In the genomic region with DNA sequence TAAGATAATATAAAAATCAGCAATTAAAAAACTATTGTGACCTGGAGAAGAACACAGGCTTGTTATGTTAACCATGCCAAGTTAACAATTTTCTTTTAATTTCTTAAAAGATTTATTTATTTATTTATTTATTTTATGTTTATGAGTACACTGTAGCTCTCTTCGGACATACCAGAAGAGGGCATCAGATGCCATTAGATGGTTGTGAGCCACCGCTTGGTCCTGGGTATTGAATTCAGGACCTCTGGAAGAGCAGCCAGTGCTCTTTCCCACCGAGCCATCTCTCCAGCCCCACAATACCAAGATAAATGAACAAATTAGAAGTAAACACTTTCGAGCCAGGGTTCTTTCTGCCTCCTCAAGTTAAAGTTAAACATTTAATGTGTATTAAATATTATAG, we compare ENCODE assay signal across 34 mouse cellular contexts. TPM values are rescaled to one million over a fixed set of nuclear protein-coding genes. Genes with fewer than 3 reads are reported as not detected.
DNase-seq lines count a peak whose midpoint lies in the region; ATAC-seq and TF ChIP-seq lines count a peak whose summit lies in the region.
"Had no signal": no experiment of that assay in that cellular context is flagged by ENCODE, and none has a peak within 500 bp of the region (broad histone marks: within the 10 kb centered on the region; RNA-seq: fewer than 3 reads in every experiment).

No protein-coding gene starts in this region.

- dilution Hi-C loops in CH12.LX (cut with MboI; ENCODE audit: extremely low pct_ligation_motif_present, extremely low pct_unique_long_range_greater_than_20kb, low sequenced_read_pairs): no loop called here

- in situ Hi-C loops in CH12.LX (cut with MboI; ENCODE audit: low pct_ligation_motif_present, low pct_unique_long_range_greater_than_20kb, low sequenced_read_pairs): no loop called here

- no peaks in the 10 kb centered on the region for H3K4me1 ChIP-seq in lung, postnatal 0 days (ENCODE audit: insufficient read depth, low read depth, low read length)
- H3K4me1 ChIP-seq in CH12.LX (ENCODE audit: control insufficient read depth in 1 of 2, insufficient read depth in 2 of 2): no peaks in the 10 kb centered on the region
- H3K4me1 ChIP-seq: heart, embryonic 12.5 days; hindbrain, embryonic 13.5 days; limb, embryonic 15.5 days; midbrain, embryonic 15.5 days had no signal

- WGBS in lung, postnatal 0 days: 61% methylated on average over 4 of the region's 4 CpGs

- TF ChIP-seq EP300 in lung, postnatal 0 days (IDR thresholded peaks at IDR 0.05): no peak
- no peak for TF ChIP-seq EP300 in CH12.LX (IDR thresholded peaks at IDR 0.05; ENCODE audit: low read length)

- H3K9ac ChIP-seq in lung, postnatal 0 days (replicated peaks; ENCODE audit: low read depth): no peak overlapping the region
- H3K9ac ChIP-seq in CH12.LX (ENCODE audit: insufficient read depth, low read depth): no peak overlapping the region
- H3K9ac ChIP-seq: heart, embryonic 12.5 days; hindbrain, embryonic 13.5 days; limb, embryonic 15.5 days; liver, embryonic 14.5 days; lung, embryonic 15.5 days; midbrain, embryonic 15.5 days had no signal

- H3K79me2 ChIP-seq in CH12.LX (replicated peaks; ENCODE audit: control insufficient read depth, extremely low read depth, insufficient read depth, poor library complexity, severe bottlenecking): no peaks in the 10 kb centered on the region

- H3K27me3 ChIP-seq in lung, postnatal 0 days (replicated peaks; ENCODE audit: insufficient read depth, low read length): no peaks in the 10 kb centered on the region
- H3K27me3 ChIP-seq in CH12.LX (replicated peaks): peaks cover 4% of the 10 kb centered on the region
- H3K27me3 ChIP-seq: limb, embryonic 15.5 days; lung, embryonic 15.5 days; midbrain, embryonic 15.5 days had no signal

- H3K9me3 ChIP-seq in lung, postnatal 0 days (ENCODE audit: low read length): no peaks in the 10 kb centered on the region
- H3K9me3 ChIP-seq in CH12.LX (replicated peaks; ENCODE audit: low read length): no peaks in the 10 kb centered on the region
- H3K9me3 ChIP-seq: heart, embryonic 12.5 days; limb, embryonic 15.5 days; lung, embryonic 15.5 days; midbrain, embryonic 15.5 days had no signal

- no peak for DNase-seq in lung, postnatal 0 days (ENCODE audit: low spot score)
- no peak for DNase-seq in lung, postnatal 14 days
- no peak for DNase-seq in CH12.LX (ENCODE audit: extremely low read depth)
- peak; percentile 60 for DNase-seq in NIH3T3 (ENCODE audit: low read depth)
- no peak for DNase-seq in thymus, postnatal 0 days (ENCODE audit: low spot score)
- DNase-seq: adrenal gland, adult 8-10 months; cerebellum, adult 2 months; heart, adult 2 months; heart, postnatal 4 days; kidney, adult 8-10 months; kidney, postnatal 14 days; left cerebral cortex, postnatal 4 days; spleen, adult 18-20 months; thymus, adult 2 months; thymus, postnatal 4 days had no signal

- no peak for TF ChIP-seq POLR2A in CH12.LX (IDR thresholded peaks at IDR 0.05; ENCODE audit: low read depth, low read length)

- H3K4me2 ChIP-seq in lung, postnatal 0 days (replicated peaks; ENCODE audit: low read depth, low read length): no peak overlapping the region
- H3K4me2 ChIP-seq in CH12.LX (ENCODE audit: insufficient read depth, low read depth, poor library complexity, severe bottlenecking): no peak overlapping the region
- H3K4me2 ChIP-seq: heart, embryonic 12.5 days; hindbrain, embryonic 13.5 days; limb, embryonic 15.5 days; lung, embryonic 15.5 days; midbrain, embryonic 15.5 days had no signal

- peak; percentile 42 for TF ChIP-seq RAD21 in CH12.LX (IDR thresholded peaks at IDR 0.05; ENCODE audit: low read depth, low read length)

- no peak overlapping the region for H3K27ac ChIP-seq in lung, postnatal 0 days (ENCODE audit: low read length)
- no peak overlapping the region for H3K27ac ChIP-seq in CH12.LX (ENCODE audit: insufficient read depth, low read depth)
- H3K27ac ChIP-seq: heart, adult 2 months; hindbrain, embryonic 13.5 days; limb, embryonic 15.5 days; liver, embryonic 14.5 days; lung, embryonic 15.5 days; macrophage; midbrain, embryonic 15.5 days had no signal

- 0 out of 2 replicates have a peak, but pooled peaks have one; percentile 12 for TF ChIP-seq CTCF in lung, postnatal 0 days (IDR thresholded peaks at IDR 0.05)
- peak in 1 of 2 experiments; percentile 35; a peak in 2 of 4 replicates for TF ChIP-seq CTCF in CH12.LX (conservative IDR thresholded peaks at IDR 0.05 in 1 of 2, IDR thresholded peaks at IDR 0.05 in 1 of 2; ENCODE audit: low read depth in 2 of 2, low read length in 2 of 2)

- H3K36me3 ChIP-seq in lung, postnatal 0 days (ENCODE audit: insufficient read depth, low read length): no peaks in the 10 kb centered on the region
- no peaks in the 10 kb centered on the region for H3K36me3 ChIP-seq in CH12.LX (replicated peaks in 1 of 2; ENCODE audit: control insufficient read depth in 1 of 2, insufficient read depth in 1 of 2, low read length in 1 of 2)
- H3K36me3 ChIP-seq: heart, embryonic 12.5 days; hindbrain, embryonic 13.5 days; limb, embryonic 15.5 days; lung, embryonic 15.5 days; midbrain, embryonic 15.5 days had no signal

- no peak for ATAC-seq in lung, postnatal 0 days
- no peak for ATAC-seq in megakaryocyte progenitor cell, adult 5-6 weeks (replicated peaks; ENCODE audit: poor library complexity)
- ATAC-seq: activated CD4-positive, CD25-positive, alpha-beta regulatory T cell, adult 4 months; CD4-positive, CD25-positive, alpha-beta regulatory T cell, adult 4 months; forebrain, embryonic 16.5 days; intestine, embryonic 16.5 days; midbrain, embryonic 15.5 days had no signal

- H3K4me3 ChIP-seq in lung, postnatal 0 days (ENCODE audit: low read depth, low read length): no peak overlapping the region
- H3K4me3 ChIP-seq in CH12.LX (replicated peaks in 1 of 3; ENCODE audit: low read depth in 2 of 3, low read length in 2 of 3, poor library complexity in 1 of 3): no peak overlapping the region
- H3K4me3 ChIP-seq: heart, adult 2 months; heart, embryonic 12.5 days; hindbrain, embryonic 13.5 days; limb, embryonic 15.5 days; lung, embryonic 15.5 days; midbrain, embryonic 15.5 days had no signal

TF ChIP-seq in CH12.LX, 34 proteins besides CTCF, POLR2A, EP300 and RAD21:
- TF ChIP-seq USF2 (conservative IDR thresholded peaks at IDR 0.05; ENCODE audit: low read depth, low read length): no peak
- TF ChIP-seq MEF2A (IDR thresholded peaks at IDR 0.05; ENCODE audit: borderline replicate concordance, low read depth, low read length): no peak
- TF ChIP-seq CHD1 (IDR thresholded peaks at IDR 0.05; ENCODE audit: low read depth, low read length): no peak
- TF ChIP-seq MXI1 (IDR thresholded peaks at IDR 0.05; ENCODE audit: low read depth, low read length): no peak
- TF ChIP-seq ZNF384 (IDR thresholded peaks at IDR 0.05; ENCODE audit: low read depth, low read length): no peak
- no peak for TF ChIP-seq KAT2A (IDR thresholded peaks at IDR 0.05; ENCODE audit: insufficient replicate concordance, low read length)
- TF ChIP-seq POLR2AphosphoS2 (IDR thresholded peaks at IDR 0.05; ENCODE audit: low read depth, low read length): no peak
- TF ChIP-seq RCOR1 (conservative IDR thresholded peaks at IDR 0.05; ENCODE audit: low read depth, low read length): no peak
- no peak for TF ChIP-seq PAX5 (IDR thresholded peaks at IDR 0.05; ENCODE audit: low read length)
- TF ChIP-seq TCF12 (IDR thresholded peaks at IDR 0.05; ENCODE audit: low read depth, low read length): no peak
- no peak for TF ChIP-seq MAFK (IDR thresholded peaks at IDR 0.05; ENCODE audit: insufficient replicate concordance, low read length)
- TF ChIP-seq MAX (IDR thresholded peaks at IDR 0.05; ENCODE audit: low read length): no peak
- TF ChIP-seq ELF1 (IDR thresholded peaks at IDR 0.05; ENCODE audit: low read depth, low read length): no peak
- no peak for TF ChIP-seq CHD2 (IDR thresholded peaks at IDR 0.05; ENCODE audit: low read length)
- TF ChIP-seq USF1 (IDR thresholded peaks at IDR 0.05; ENCODE audit: low read depth, low read length): no peak
- no peak for TF ChIP-seq IRF4 (IDR thresholded peaks at IDR 0.05; ENCODE audit: low read depth, low read length)

RNA-seq across cellular contexts. Expression of gene Tectb, which starts 28.1 kb away (rescaled TPM):
- 0.21 and 0.27 TPM in 2 replicates for polyA plus RNA-seq in lung, postnatal 0 days (2015; fragmentation: Nextera tagmentation; extraction: Ambion mirVana)
- total RNA-seq in CH12.LX (2012; rRNA removed) (not detected in 2 replicates), CH12.LX (2014; rRNA removed) (not detected in 2 replicates)
- polyA plus RNA-seq in CH12.LX (2012; ENCODE audit: insufficient read length, low read depth): not detected in 2 replicates
- not detected in 2 replicates for total RNA-seq in megakaryocyte progenitor cell, adult 5-6 weeks (2015)
- total RNA-seq in megakaryocyte progenitor cell, adult 5-6 weeks (2017): not detected in 2 replicates
- polyA plus RNA-seq in thymus, postnatal 0 days (2015; fragmentation: Nextera tagmentation; extraction: Ambion mirVana): 0.24 and 0.60 TPM in 2 replicates
- total RNA-seq: gastrocnemius, adult 8-10 months; left cerebral cortex, postnatal 4 days; neutrophil, adult 5-6 weeks had no signal
- polyA plus RNA-seq: activated CD4-positive, CD25-positive, alpha-beta regulatory T cell, adult 4 months; CD4-positive, CD25-positive, alpha-beta regulatory T cell, adult 4 months; cortical plate, adult 2 months; erythroblast, embryonic 14.5 days; forebrain, embryonic 11.5 days; forebrain, embryonic 16.5 days; heart, embryonic 12.5 days; limb, embryonic 15.5 days; lung, embryonic 15.5 days; macrophage; neural tube, embryonic 11.5 days had no signal

RNA-seq across cellular contexts. Expression of gene Gucy2g, which starts 32.4 kb away (rescaled TPM):
- polyA plus RNA-seq in lung, postnatal 0 days (2015; fragmentation: Nextera tagmentation; extraction: Ambion mirVana): 0.05 and 0.18 TPM in 2 replicates
- total RNA-seq in CH12.LX (2012; rRNA removed) (not detected in 2 replicates), CH12.LX (2014; rRNA removed) (not detected in 2 replicates)
- polyA plus RNA-seq in CH12.LX (2012; ENCODE audit: insufficient read length, low read depth): 0.11 TPM in 1 of 2 replicates, not detected in the other
- not detected in 2 replicates for total RNA-seq in megakaryocyte progenitor cell, adult 5-6 weeks (2015)
- total RNA-seq in megakaryocyte progenitor cell, adult 5-6 weeks (2017): not detected in 2 replicates
- polyA plus RNA-seq in thymus, postnatal 0 days (2015; fragmentation: Nextera tagmentation; extraction: Ambion mirVana): 0.04 and 0.06 TPM in 2 replicates
- total RNA-seq: adrenal gland, adult 8-10 months; heart, postnatal 4 days; neutrophil, adult 5-6 weeks had no signal
- polyA plus RNA-seq: activated CD4-positive, CD25-positive, alpha-beta regulatory T cell, adult 4 months; erythroblast, embryonic 14.5 days; forebrain, embryonic 11.5 days; forebrain, embryonic 16.5 days; heart, postnatal 0 days; macrophage; midbrain, embryonic 15.5 days; neural tube, embryonic 11.5 days had no signal

RNA-seq across cellular contexts. Expression of gene Acsl5, which starts 43.1 kb away (rescaled TPM):
- polyA plus RNA-seq in lung, postnatal 0 days (2015; fragmentation: Nextera tagmentation; extraction: Ambion mirVana): 110 and 130 TPM in 2 replicates
- 126 and 143 TPM in 2 replicates for total RNA-seq in CH12.LX (2012; rRNA removed)
- total RNA-seq in CH12.LX (2014; rRNA removed): 196 and 224 TPM in 2 replicates
- 231 and 265 TPM in 2 replicates for polyA plus RNA-seq in CH12.LX (2012; ENCODE audit: insufficient read length, low read depth)
- 115 and 141 TPM in 2 replicates for total RNA-seq in megakaryocyte progenitor cell, adult 5-6 weeks (2015)
- total RNA-seq in megakaryocyte progenitor cell, adult 5-6 weeks (2017): 114 and 115 TPM in 2 replicates
- polyA plus RNA-seq in thymus, postnatal 0 days (2015; fragmentation: Nextera tagmentation; extraction: Ambion mirVana): 72.4 and 83.1 TPM in 2 replicates
